Mouse (Mus musculus) liver, postnatal 0 days (tissue): ENCODE measurements around the gene Ccdc7a.

ENCODE experiments used
- CTCF ChIP-seq: sonication (generic); IDR thresholded peaks from 2 replicates; pipeline ENCODE4 v1.5.1; 2016; ENCODE audit warnings: antibody characterized with exemption, low read depth
- EP300 ChIP-seq: IDR thresholded peaks from 2 replicates; pipeline ENCODE4 v1.6.1; 2016; ENCODE audit warnings: antibody characterized with exemption, low read depth, mild to moderate bottlenecking

DNA sequence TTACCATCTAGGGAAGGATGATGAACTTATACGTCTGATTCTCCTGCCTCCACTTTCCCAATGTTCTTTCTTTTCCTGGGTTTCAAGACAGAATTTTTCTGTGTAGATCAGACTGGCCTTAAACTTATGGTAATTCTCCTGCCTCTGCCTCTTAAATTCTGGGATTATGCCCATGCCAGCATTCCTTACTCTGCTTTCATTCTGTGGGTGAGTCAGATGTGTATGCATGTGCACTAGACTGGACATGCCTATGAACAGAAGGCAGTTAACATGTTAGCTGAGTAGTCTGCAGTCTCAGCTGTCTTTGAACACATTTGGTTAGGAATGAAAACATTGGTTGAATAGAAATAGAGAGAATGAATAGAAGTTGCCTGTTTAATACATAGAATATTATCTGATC, 360.9 kb downstream of the Ccdc7a start:
- TF ChIP-seq CTCF (no peak), EP300 (no peak)
